Mouse (Mus musculus) liver, embryonic 16.5 days (tissue): ENCODE data around the gene Zgpat. TPM values are rescaled to one million over a fixed set of nuclear protein-coding genes. Genes with fewer than 3 reads are reported as not detected.

Experiments
- ATAC-seq: fragments of 200-750 bp; cut with Nextera tagmentation; 2 replicates; pipeline ENCODE4 v1.8.0; 2017; ENCODE audit warnings: low read depth, mild to moderate bottlenecking, moderate number of reproducible peaks, moderate library complexity
- H3K27ac ChIP-seq: fragments of 300-500 bp; sonication (generic); 2 replicates; pipeline ENCODE4 v1.5.1; 2014; ENCODE audit warnings: mild to moderate bottlenecking, low read length
- H3K27me3 ChIP-seq: fragments of 300-500 bp; sonication (generic); 2 replicates; pipeline ENCODE4 v1.6.1; 2014; ENCODE audit warnings: low read depth, low read length, mixed read lengths; ENCODE audit not compliant: control insufficient read depth, insufficient read depth
- H3K36me3 ChIP-seq: fragments of 300-500 bp; sonication (generic); 2 replicates; pipeline ENCODE4 v1.6.1; 2014; ENCODE audit warnings: mild to moderate bottlenecking; ENCODE audit not compliant: control insufficient read depth, insufficient read depth
- H3K4me1 ChIP-seq: fragments of 300-500 bp; sonication (generic); 2 replicates; pipeline ENCODE4 v1.6.1; 2014; ENCODE audit warnings: low read depth, low read length, mixed read lengths; ENCODE audit not compliant: control insufficient read depth
- H3K4me2 ChIP-seq: fragments of 300-500 bp; sonication (generic); 2 replicates; pipeline ENCODE4 v1.6.1; 2014; ENCODE audit warnings: low read depth, low read length, mixed read lengths
- H3K4me3 ChIP-seq: fragments of 300-500 bp; sonication (generic); 2 replicates; pipeline ENCODE4 v1.5.1; 2014; ENCODE audit warnings: low read depth, mild to moderate bottlenecking, low read length
- H3K9ac ChIP-seq: fragments of 300-500 bp; sonication (generic); 2 replicates; pipeline ENCODE4 v1.6.1; 2014; ENCODE audit warnings: low read depth, low read length
- H3K9me3 ChIP-seq: fragments of 300-500 bp; sonication (generic); replicated peaks from 2 replicates; pipeline ENCODE4 v1.6.1; 2016; ENCODE audit warnings: low read length; ENCODE audit not compliant: control insufficient read depth
- WGBS: fragments of 180-500 bp; shearing (Covaris S2); extraction: QIAGEN DNeasy Blood & Tissue Kit; methylation state at CpG from one replicate; pipeline ENCODE4 v1.1.7; 2014; ENCODE audit not compliant: insufficient replicate concordance; 5-methylcytosine and 5-hydroxymethylcytosine counted together
- polyA plus RNA-seq: library from polyadenylated mRNA; unstranded; fragments of >200 nt; fragmentation: Nextera tagmentation; extraction: Ambion mirVana; gene quantifications from 2 replicates; pipeline ENCODE4 v1.2.1, GENCODE M21; 2015

The Zgpat gene
- polyA plus RNA-seq, 1 experiment from 2014 or later, result 10.5 TPM

DNA sequence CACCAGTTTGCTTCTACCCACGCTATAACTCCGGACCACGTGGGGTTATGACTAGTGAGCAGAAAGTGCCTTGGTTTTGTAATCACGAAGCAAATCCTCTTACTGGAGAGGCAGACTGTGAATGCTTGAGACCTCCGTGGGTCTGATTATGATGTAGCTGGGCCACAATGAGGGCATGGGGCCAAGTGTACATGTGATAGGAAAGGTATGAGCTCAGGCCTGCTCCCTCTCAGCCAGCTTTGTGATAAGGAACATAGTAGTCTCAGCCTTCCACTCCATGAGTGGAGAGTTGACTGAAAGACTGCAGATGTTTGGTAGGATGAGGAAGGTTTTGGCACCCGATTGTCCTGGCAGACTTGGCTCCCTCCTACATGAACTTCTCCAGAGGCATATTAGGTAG lies 22.0 kb upstream of the Zgpat start:
- Histone ChIP-seq H3K27me3 (no peaks in the 10 kb centered on the region), H3K36me3 (peaks cover 14% of the 10 kb centered on the region), H3K4me2 (no peak overlapping the region), H3K9ac (no peak overlapping the region), H3K9me3 (no peaks in the 10 kb centered on the region), H3K4me3 (no peak overlapping the region), H3K4me1 (no peaks in the 10 kb centered on the region), H3K27ac (no peak overlapping the region)
- 84% methylated on average over 6 of the region's 6 CpGs for WGBS
- ATAC-seq, result no peak

DNA sequence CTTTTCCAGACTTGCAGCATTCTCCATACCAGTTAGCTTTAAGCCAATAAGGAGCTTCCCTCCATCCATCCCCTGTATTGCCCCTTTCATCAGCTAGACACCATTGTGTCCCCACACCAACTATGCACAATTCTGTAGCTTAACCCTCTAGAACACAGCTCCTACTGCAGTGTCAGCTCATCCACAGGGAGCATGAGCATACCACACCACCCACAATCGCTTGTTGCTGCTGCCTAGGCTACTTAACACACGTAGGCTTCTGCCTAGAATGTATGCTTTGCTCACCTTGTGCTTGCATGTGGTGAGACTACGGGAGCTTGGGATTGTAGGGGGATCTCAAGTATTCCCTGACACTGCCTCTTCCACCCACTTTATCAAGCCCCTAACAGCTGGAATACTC lies 7.9 kb upstream of the Zgpat start:
- H3K36me3 ChIP-seq, result peaks cover 22% of the 10 kb centered on the region
- no peak overlapping the region for H3K4me3 ChIP-seq
- no peaks in the 10 kb centered on the region for H3K4me1 ChIP-seq
- H3K9ac ChIP-seq, result no peak overlapping the region
- H3K4me2 ChIP-seq, result no peak overlapping the region
- H3K27me3 ChIP-seq, result no peaks in the 10 kb centered on the region
- no peaks in the 10 kb centered on the region for H3K9me3 ChIP-seq
- no peak overlapping the region for H3K27ac ChIP-seq
- WGBS, result 78% methylated on average over 3 of the region's 3 CpGs
- ATAC-seq, result no peak

DNA sequence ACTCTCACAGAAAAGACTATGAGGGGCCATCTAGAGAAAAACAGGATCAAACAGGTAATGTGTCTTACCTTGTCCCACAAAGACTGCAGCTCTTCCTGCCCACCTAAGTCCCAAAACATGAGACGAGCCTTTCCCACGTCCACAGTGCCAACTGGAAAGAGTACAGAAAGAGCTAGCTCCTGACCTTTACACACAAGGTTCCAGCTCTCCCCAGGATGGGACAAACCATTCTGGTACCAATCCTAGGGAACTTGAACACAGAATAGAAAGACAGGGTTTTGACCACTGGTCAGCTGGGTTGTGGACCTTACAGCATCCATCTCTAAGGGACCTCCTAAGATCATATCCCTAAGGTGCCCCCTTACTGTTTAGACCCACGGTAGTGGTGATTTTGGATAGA lies 782 bp upstream of the Zgpat start:
- 66% methylated on average over 3 of the region's 3 CpGs for WGBS
- no peak for ATAC-seq
- no peaks in the 10 kb centered on the region for H3K27me3 ChIP-seq
- no peaks in the 10 kb centered on the region for H3K9me3 ChIP-seq
- peaks cover 9% of the 10 kb centered on the region; the same call in 1 of the 2 replicates for H3K36me3 ChIP-seq
- H3K4me3 ChIP-seq, result peak overlapping the region; percentile 90
- peak overlapping the region; percentile 85 for H3K9ac ChIP-seq
- peaks cover 25% of the 10 kb centered on the region for H3K4me1 ChIP-seq
- no peak overlapping the region for H3K27ac ChIP-seq
- peak overlapping the region; percentile 92 for H3K4me2 ChIP-seq

- no peak for ATAC-seq
- H3K27me3 ChIP-seq, result no peaks in the 10 kb centered on the region
Observed at GRCm38 (mm10) chr2:181364487-181364859, 255 bp upstream of the Zgpat start.

DNA sequence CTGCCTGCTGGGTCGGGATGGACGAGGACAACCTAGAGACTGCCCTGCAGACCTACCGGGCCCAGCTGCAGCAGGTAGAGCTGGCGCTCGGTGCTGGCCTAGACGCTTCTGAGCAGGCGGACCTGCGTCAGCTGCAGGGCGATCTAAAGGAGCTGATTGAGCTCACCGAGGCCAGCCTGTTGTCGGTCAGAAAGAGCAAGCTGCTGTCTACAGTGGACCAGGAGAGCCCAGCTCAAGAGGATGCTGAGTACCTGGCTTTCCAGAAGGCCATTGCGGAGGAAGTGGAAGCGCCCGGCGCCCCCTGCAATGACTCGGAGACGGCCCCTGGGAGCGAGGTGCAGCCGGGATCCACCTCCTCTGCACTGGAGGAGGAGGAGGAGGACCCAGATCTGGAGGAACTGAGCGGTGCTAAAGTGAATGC lies 937 bp downstream of the Zgpat start:
- ATAC-seq, result peak; percentile 59
- Histone ChIP-seq H3K27ac (peak overlapping the region; percentile 92), H3K4me3 (peak overlapping the region; percentile 90), H3K9ac (peak overlapping the region; percentile 85), H3K4me1 (peaks cover 25% of the 10 kb centered on the region), H3K27me3 (no peaks in the 10 kb centered on the region), H3K9me3 (no peaks in the 10 kb centered on the region), H3K4me2 (peak overlapping the region; percentile 92), H3K36me3 (peaks cover 10% of the 10 kb centered on the region)
- under 1% methylated on average over 20 of the region's 20 CpGs for WGBS

More at GRCm38 (mm10) chr2:181364487-181364859, 255 bp upstream of the Zgpat start:
- Histone ChIP-seq H3K36me3 (peaks cover 4% of the 10 kb centered on the region; the same call in 1 of the 2 replicates), H3K9ac (peak overlapping the region; percentile 85), H3K4me1 (peaks cover 25% of the 10 kb centered on the region), H3K4me2 (peak overlapping the region; percentile 92), H3K4me3 (peak overlapping the region; percentile 90), H3K9me3 (no peaks in the 10 kb centered on the region), H3K27ac (no peak overlapping the region)
- 8% methylated on average over 14 of the region's 14 CpGs for WGBS

DNA sequence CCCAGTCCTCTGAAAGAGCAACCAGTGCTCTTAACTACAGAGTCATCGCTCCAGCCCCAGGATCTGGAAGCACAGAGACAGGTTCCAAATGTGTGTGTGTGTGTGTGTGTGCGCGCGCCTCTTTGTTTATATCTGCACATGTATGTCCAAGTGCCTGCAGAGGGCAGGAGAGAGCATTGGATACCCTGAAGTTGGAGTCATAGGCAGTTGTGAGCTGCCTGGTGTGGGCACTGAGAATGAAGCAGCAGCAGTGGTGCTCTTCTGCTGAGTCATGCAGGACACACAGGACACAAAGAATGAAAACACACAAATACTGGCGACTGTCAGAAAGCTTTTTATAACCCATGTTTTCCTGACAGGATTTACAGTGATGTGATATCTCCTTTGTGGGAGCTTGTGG lies 5.3 kb downstream of the Zgpat start:
- Histone ChIP-seq H3K4me3 (no peak overlapping the region), H3K27ac (no peak overlapping the region), H3K4me2 (no peak overlapping the region), H3K9me3 (no peaks in the 10 kb centered on the region), H3K4me1 (peaks cover 17% of the 10 kb centered on the region), H3K36me3 (peaks cover 7% of the 10 kb centered on the region), H3K27me3 (no peaks in the 10 kb centered on the region), H3K9ac (no peak overlapping the region)
- 88% methylated on average over 5 of the region's 5 CpGs for WGBS
- ATAC-seq, result no peak

DNA sequence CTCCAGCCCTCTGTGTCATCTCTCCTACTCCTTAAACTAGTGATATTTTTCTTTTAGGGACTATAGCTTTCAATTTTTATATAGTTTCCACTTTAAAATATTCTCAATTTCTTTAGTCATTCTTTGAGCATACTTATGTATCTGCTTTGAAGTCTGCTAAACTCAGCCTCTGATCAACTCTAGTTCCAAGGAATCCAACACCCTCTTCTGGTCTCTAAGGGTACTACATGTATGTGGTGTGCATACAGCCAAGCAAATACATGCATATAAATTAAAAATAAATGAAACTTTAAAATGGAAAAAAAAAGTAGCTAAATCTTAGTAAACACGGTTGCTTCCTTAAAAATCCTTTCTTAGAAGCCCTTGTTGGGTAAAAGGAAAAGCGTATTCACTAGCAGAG lies 11.1 kb downstream of the Zgpat start:
- Histone ChIP-seq H3K9ac (no peak overlapping the region), H3K4me1 (no peaks in the 10 kb centered on the region), H3K27me3 (no peaks in the 10 kb centered on the region), H3K4me2 (no peak overlapping the region), H3K4me3 (no peak overlapping the region), H3K27ac (no peak overlapping the region), H3K36me3 (peaks cover 19% of the 10 kb centered on the region), H3K9me3 (no peaks in the 10 kb centered on the region)
- ATAC-seq, result no peak
- WGBS, result 67% methylated on average over 2 of the region's 2 CpGs

GRCm38 (mm10) chr2:181377230-181377629 lies 12.5 kb downstream of the Zgpat start:
- Histone ChIP-seq H3K9ac (no peak overlapping the region), H3K36me3 (peaks cover 23% of the 10 kb centered on the region), H3K4me1 (no peaks in the 10 kb centered on the region), H3K4me2 (no peak overlapping the region), H3K27me3 (no peaks in the 10 kb centered on the region), H3K9me3 (no peaks in the 10 kb centered on the region), H3K4me3 (no peak overlapping the region), H3K27ac (no peak overlapping the region)
- WGBS, result 34% methylated on average over 2 of the region's 2 CpGs
- ATAC-seq, result no peak

- no peaks in the 10 kb centered on the region for H3K9me3 ChIP-seq
- no peaks in the 10 kb centered on the region for H3K27me3 ChIP-seq
- no peak overlapping the region for H3K4me3 ChIP-seq
- 82% methylated on average over 5 of the region's 5 CpGs for WGBS
- no peak overlapping the region for H3K27ac ChIP-seq
- H3K4me1 ChIP-seq, result no peaks in the 10 kb centered on the region
- no peak overlapping the region for H3K9ac ChIP-seq
- ATAC-seq, result no peak
- H3K4me2 ChIP-seq, result no peak overlapping the region
- peaks cover 25% of the 10 kb centered on the region for H3K36me3 ChIP-seq
Observed at GRCm38 (mm10) chr2:181378701-181379100, 14.0 kb downstream of the Zgpat start.
